Mouse (Mus musculus) forebrain, embryonic 12.5 days (tissue): ENCODE results near the gene Nr6a1. TPM values are rescaled to one million over a fixed set of nuclear protein-coding genes. Genes with fewer than 3 reads are reported as not detected.

ENCODE experiments used
- microRNA-seq: library from miRNA; unstranded; fragments of <30 nt; microRNA quantifications from one replicate; pipeline ENCODE4, GENCODE M21; 2017
- polyA plus RNA-seq: library from polyadenylated mRNA; unstranded; fragments of >200 nt; fragmentation: Nextera tagmentation; extraction: Ambion mirVana; gene quantifications from 2 replicates; pipeline ENCODE4 v1.2.1, GENCODE M21; 2016

The Nr6a1 gene
- polyA plus RNA-seq, 1 experiment from 2014 or later, result 2.7 TPM

Small RNA genes within 50 kb of the gene (microRNA-seq; reads per million reads assigned to microRNA genes)
- 658 reads per million, percentile 72 among the genes with 10 or more reads in this experiment for gene Mir181a-2
- 4,801 reads per million, percentile 89 among the genes with 10 or more reads in this experiment for gene Mir181b-2

Other genes starting within 250 kb of the Nr6a1 start
- 1.1 TPM in 2 replicates for gene Nr5a1, start 213.1 kb downstream of the Nr6a1 start, polyA plus RNA-seq
- gene Olfml2a, start 4.3 kb upstream of the Nr6a1 start, polyA plus RNA-seq, result 2.1 and 2.4 TPM in 2 replicates
- 1.5 and 1.7 TPM in 2 replicates for gene Wdr38, start 69.8 kb upstream of the Nr6a1 start, polyA plus RNA-seq
- 137 and 143 TPM in 2 replicates for gene Arpc5l, start 77.7 kb upstream of the Nr6a1 start, polyA plus RNA-seq
- 970 and 1,048 TPM in 2 replicates for gene Rpl35, start 77.9 kb upstream of the Nr6a1 start, polyA plus RNA-seq
- 37.9 and 40.8 TPM in 2 replicates for gene Golga1, start 137.9 kb upstream of the Nr6a1 start, polyA plus RNA-seq